Mouse (Mus musculus): ENCODE results near the gene Wnt4. TPM values are rescaled to one million over a fixed set of nuclear protein-coding genes. Genes with fewer than 3 reads are reported as not detected.

The Wnt4 gene
- polyA plus RNA-seq, 1 experiment from 2014 or later: 0.99 TPM

DNA sequence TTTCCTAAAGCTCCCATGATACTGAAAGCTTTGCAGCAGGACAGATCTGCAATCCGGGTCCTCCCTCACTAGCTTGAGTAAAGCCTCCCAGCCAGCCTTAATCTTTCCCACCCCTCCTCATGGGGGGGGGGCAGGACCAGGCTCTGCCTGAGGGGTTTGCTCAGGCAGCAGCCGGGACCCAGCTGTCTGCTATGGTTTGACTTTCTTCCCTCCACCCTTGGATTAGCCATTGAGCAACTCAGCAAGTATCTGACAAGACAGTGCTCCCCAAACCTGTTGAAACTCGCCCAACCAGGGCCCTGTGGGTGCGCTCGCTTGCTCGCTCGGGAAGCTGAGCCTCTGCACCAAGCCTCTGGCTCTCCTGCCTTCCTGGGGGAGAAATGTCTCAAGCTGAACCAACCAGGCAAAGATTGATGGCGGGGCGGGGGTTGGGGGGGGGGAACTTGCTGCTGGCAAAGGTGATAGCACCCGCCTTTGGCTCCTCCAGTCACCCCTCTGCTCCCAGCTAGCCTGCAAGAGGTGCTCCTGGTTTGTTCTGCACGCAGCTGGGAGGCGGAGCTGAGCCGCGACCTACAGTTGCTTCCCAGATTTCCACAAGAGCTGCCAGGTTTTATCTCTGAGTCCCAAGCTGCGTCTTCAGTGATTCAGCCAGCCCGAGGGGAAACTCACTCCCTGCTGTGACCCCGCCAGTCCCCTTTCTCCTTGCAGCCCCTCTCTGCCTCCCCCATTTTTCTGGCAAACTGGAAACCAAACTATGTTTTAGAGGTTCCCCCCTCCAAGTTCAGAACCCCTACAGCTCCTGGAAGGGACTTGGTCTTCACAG, 5.5 kb downstream of the Wnt4 start:
- no peaks in the 10 kb centered on the region for H3K36me3 ChIP-seq
- no peak overlapping the region for H3K4me3 ChIP-seq
- H3K27ac ChIP-seq (replicated peaks): no peak overlapping the region
- H3K4me1 ChIP-seq: peaks cover 44% of the 10 kb centered on the region
- DNase-seq (ENCODE audit: low spot score): no peak
- peaks cover 86% of the 10 kb centered on the region for H3K27me3 ChIP-seq (ENCODE audit: low read depth, poor library complexity, severe bottlenecking)
- 8% methylated on average over 17 of the region's 17 CpGs for WGBS
- H3K9me3 ChIP-seq (replicated peaks): no peaks in the 10 kb centered on the region

- no peak for DNase-seq (ENCODE audit: low spot score)
- Histone ChIP-seq H3K4me3 (no peak overlapping the region), H3K36me3 (no peaks in the 10 kb centered on the region), H3K27me3 (ENCODE audit: low read depth, poor library complexity, severe bottlenecking) (peaks cover 81% of the 10 kb centered on the region), H3K9me3 (replicated peaks) (no peaks in the 10 kb centered on the region), H3K27ac (replicated peaks) (no peak overlapping the region), H3K4me1 (peaks cover 39% of the 10 kb centered on the region)
- WGBS: 8% methylated on average over 4 of the region's 4 CpGs
These were observed 6.1 kb downstream of the Wnt4 start for GRCm38 (mm10) chr4:137283407-137283732.

GRCm38 (mm10) chr4:137285876-137286661, 8.8 kb downstream of the Wnt4 start:
- no peak overlapping the region for H3K4me3 ChIP-seq
- DNase-seq (ENCODE audit: low spot score): no peak
- H3K36me3 ChIP-seq: no peaks in the 10 kb centered on the region
- H3K27ac ChIP-seq (replicated peaks): peak overlapping the region; percentile 30; the same call in 1 of the 2 replicates
- H3K4me1 ChIP-seq: peaks cover 22% of the 10 kb centered on the region
- no peaks in the 10 kb centered on the region for H3K9me3 ChIP-seq (replicated peaks)
- 70% methylated on average over 15 of the region's 15 CpGs for WGBS
- H3K27me3 ChIP-seq (ENCODE audit: low read depth, poor library complexity, severe bottlenecking): peaks cover 54% of the 10 kb centered on the region

DNA sequence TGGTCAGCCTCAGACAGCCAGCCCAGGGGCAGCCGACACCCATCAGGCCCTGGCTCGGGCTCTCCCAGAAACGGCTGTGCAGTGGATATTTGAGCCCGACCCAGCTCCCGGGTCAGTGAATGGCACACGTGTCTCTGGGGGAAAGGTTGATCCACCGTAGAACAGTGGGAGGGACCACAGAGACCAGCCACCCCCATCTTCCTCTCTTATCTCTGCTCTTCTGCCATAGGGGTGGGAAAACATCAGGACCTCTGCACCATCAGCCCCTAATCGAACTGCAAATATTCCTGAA, 9.3 kb downstream of the Wnt4 start:
- Histone ChIP-seq H3K27ac (replicated peaks) (0 out of 2 replicates have a peak overlapping the region, but pooled peaks have one; percentile 30), H3K36me3 (no peaks in the 10 kb centered on the region), H3K9me3 (replicated peaks) (no peaks in the 10 kb centered on the region), H3K27me3 (ENCODE audit: low read depth, poor library complexity, severe bottlenecking) (peaks cover 48% of the 10 kb centered on the region), H3K4me3 (no peak overlapping the region), H3K4me1 (peaks cover 22% of the 10 kb centered on the region)
- WGBS: 59% methylated on average over 8 of the region's 8 CpGs
- no peak for DNase-seq (ENCODE audit: low spot score)

GRCm38 (mm10) chr4:137287206-137287605, 9.9 kb downstream of the Wnt4 start:
- no peak for DNase-seq (ENCODE audit: low spot score)

GRCm38 (mm10) chr4:137287818-137288217, 10.5 kb downstream of the Wnt4 start:
- peak; percentile 78 for DNase-seq (ENCODE audit: low spot score)
- Histone ChIP-seq H3K4me1 (peaks cover 16% of the 10 kb centered on the region), H3K27me3 (ENCODE audit: low read depth, poor library complexity, severe bottlenecking) (peaks cover 36% of the 10 kb centered on the region), H3K4me3 (no peak overlapping the region), H3K27ac (replicated peaks) (no peak overlapping the region), H3K36me3 (no peaks in the 10 kb centered on the region), H3K9me3 (replicated peaks) (no peaks in the 10 kb centered on the region)
- WGBS: 7% methylated on average over 4 of the region's 4 CpGs

More at GRCm38 (mm10) chr4:137287206-137287605, 9.9 kb downstream of the Wnt4 start:
- H3K9me3 ChIP-seq (replicated peaks): no peaks in the 10 kb centered on the region
- H3K27ac ChIP-seq (replicated peaks): no peak overlapping the region
- peaks cover 42% of the 10 kb centered on the region for H3K27me3 ChIP-seq (ENCODE audit: low read depth, poor library complexity, severe bottlenecking)
- no peak overlapping the region for H3K4me3 ChIP-seq
- 85% methylated on average over 13 of the region's 13 CpGs for WGBS
- H3K36me3 ChIP-seq: no peaks in the 10 kb centered on the region
- H3K4me1 ChIP-seq: peaks cover 22% of the 10 kb centered on the region

DNA sequence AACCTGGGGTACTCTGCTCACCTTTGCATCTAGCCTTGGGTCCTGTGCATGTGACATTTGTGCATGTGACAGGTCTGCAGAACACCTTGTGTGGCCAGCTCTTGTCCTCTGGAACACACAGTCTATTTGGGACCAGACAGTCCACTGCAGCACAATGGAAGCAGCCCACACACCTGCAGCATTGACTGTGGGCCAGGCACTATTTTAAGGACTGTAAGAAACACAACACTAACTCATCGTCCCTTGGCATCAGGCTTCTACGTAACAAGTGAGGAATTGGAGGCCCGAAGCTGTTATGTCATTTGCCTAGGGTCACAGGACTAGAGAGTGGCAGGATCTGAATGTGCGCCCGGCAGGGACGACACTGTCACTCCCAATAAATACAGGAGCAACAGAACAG, 12.4 kb downstream of the Wnt4 start:
- 93% methylated on average over 6 of the region's 6 CpGs for WGBS
- Histone ChIP-seq H3K4me3 (no peak overlapping the region), H3K27me3 (ENCODE audit: low read depth, poor library complexity, severe bottlenecking) (peaks cover 17% of the 10 kb centered on the region), H3K4me1 (peaks cover 16% of the 10 kb centered on the region), H3K27ac (replicated peaks) (no peak overlapping the region), H3K9me3 (replicated peaks) (no peaks in the 10 kb centered on the region), H3K36me3 (no peaks in the 10 kb centered on the region)
- DNase-seq (ENCODE audit: low spot score): no peak

- DNase-seq (ENCODE audit: low spot score): no peak
- Histone ChIP-seq H3K9me3 (replicated peaks) (no peaks in the 10 kb centered on the region), H3K36me3 (no peaks in the 10 kb centered on the region), H3K4me1 (peaks cover 16% of the 10 kb centered on the region), H3K27ac (replicated peaks) (no peak overlapping the region), H3K4me3 (no peak overlapping the region), H3K27me3 (ENCODE audit: low read depth, poor library complexity, severe bottlenecking) (peaks cover 14% of the 10 kb centered on the region)
- WGBS: 89% methylated on average over 3 of the region's 3 CpGs
These were observed 13.0 kb downstream of the Wnt4 start for GRCm38 (mm10) chr4:137290250-137290649.

GRCm38 (mm10) chr4:137292625-137293024, 15.3 kb downstream of the Wnt4 start:
- peaks cover 7% of the 10 kb centered on the region; the same call in 1 of the 2 replicates for H3K4me1 ChIP-seq
- no peak overlapping the region for H3K27ac ChIP-seq (replicated peaks)
- no peaks in the 10 kb centered on the region for H3K9me3 ChIP-seq (replicated peaks)
- no peaks in the 10 kb centered on the region for H3K27me3 ChIP-seq (ENCODE audit: low read depth, poor library complexity, severe bottlenecking)
- no peak for DNase-seq (ENCODE audit: low spot score)
- 88% methylated on average over 7 of the region's 7 CpGs for WGBS
- H3K36me3 ChIP-seq: 0 out of 2 replicates have a peak, but pooled peaks cover 3% of the 10 kb centered on the region
- H3K4me3 ChIP-seq: no peak overlapping the region

DNA sequence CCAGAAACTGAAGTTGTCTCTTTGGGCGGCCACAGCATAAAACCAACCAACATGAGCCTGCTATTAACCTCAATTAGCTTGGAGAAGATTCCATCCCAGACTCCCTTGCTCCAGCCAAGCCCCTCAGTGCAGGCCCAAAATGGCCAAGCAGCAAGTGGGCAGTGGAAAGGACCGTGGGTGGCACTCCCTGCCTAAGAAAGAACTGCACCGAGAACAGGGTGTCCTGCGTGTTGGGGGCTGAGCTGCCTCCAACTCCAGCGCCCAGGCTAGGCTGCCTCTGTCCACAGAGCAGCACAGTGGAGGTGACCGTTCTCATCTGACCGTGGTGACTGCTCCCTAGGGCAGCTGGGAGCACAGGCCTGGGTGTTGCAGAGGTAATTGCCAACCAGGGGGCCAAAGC, 16.7 kb downstream of the Wnt4 start:
- H3K27ac ChIP-seq (replicated peaks): no peak overlapping the region
- WGBS: 85% methylated on average over 7 of the region's 7 CpGs
- H3K4me3 ChIP-seq: no peak overlapping the region
- H3K4me1 ChIP-seq: peaks cover 7% of the 10 kb centered on the region; the same call in 1 of the 2 replicates
- H3K36me3 ChIP-seq: 0 out of 2 replicates have a peak, but pooled peaks cover 3% of the 10 kb centered on the region
- no peaks in the 10 kb centered on the region for H3K27me3 ChIP-seq (ENCODE audit: low read depth, poor library complexity, severe bottlenecking)
- H3K9me3 ChIP-seq (replicated peaks): no peaks in the 10 kb centered on the region
- no peak for DNase-seq (ENCODE audit: low spot score)

DNA sequence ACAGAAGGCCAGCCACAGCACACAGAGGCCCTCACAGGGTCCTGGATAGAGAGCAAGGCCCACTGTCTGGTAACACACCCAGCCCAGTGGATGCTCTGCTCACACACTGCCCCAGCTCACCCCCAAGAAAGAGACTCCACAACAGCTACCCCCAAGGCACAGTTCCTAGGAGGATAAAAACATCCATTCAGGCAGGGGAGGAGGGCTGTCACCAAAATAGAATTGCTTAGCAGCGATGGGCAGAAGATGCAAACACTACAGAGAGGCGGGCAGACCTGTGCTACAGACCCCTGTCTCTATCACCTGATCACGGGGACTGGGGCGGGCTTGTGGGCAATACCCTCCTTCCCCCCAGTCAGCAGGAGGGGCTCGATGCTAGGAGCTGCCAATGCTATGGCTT, 17.2 kb downstream of the Wnt4 start:
- H3K4me3 ChIP-seq: no peak overlapping the region
- peaks cover 7% of the 10 kb centered on the region; the same call in 1 of the 2 replicates for H3K4me1 ChIP-seq
- no peaks in the 10 kb centered on the region for H3K27me3 ChIP-seq (ENCODE audit: low read depth, poor library complexity, severe bottlenecking)
- H3K27ac ChIP-seq (replicated peaks): no peak overlapping the region
- WGBS: 73% methylated on average over 5 of the region's 5 CpGs
- DNase-seq (ENCODE audit: low spot score): no peak
- H3K36me3 ChIP-seq: 0 out of 2 replicates have a peak, but pooled peaks cover 3% of the 10 kb centered on the region
- H3K9me3 ChIP-seq (replicated peaks): no peaks in the 10 kb centered on the region

DNA sequence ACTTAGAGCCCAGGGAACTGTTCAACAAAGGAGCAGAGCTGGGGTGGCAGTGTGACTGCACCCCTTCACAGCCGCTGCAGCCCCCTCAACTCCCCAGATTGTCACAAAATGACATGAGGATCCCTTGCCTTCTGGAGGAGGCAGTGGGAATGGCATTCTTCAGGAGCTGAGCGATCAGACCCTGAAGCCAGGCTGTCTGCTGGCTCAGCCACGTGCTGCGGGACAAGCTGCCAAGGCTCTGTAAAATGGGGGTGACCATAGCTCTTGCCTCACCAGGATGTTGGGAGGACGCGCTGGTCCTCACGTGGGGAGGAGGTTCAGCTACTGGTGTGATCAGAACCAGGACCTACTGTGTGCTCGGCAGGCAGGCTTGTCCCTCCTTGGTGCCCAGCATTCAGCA, 17.7 kb downstream of the Wnt4 start:
- Histone ChIP-seq H3K9me3 (replicated peaks) (no peaks in the 10 kb centered on the region), H3K4me1 (peaks cover 7% of the 10 kb centered on the region; the same call in 1 of the 2 replicates), H3K27ac (replicated peaks) (no peak overlapping the region), H3K36me3 (0 out of 2 replicates have a peak, but pooled peaks cover 3% of the 10 kb centered on the region), H3K4me3 (no peak overlapping the region), H3K27me3 (ENCODE audit: low read depth, poor library complexity, severe bottlenecking) (no peaks in the 10 kb centered on the region)
- 88% methylated on average over 8 of the region's 8 CpGs for whole genome bisulfite sequencing
- no peak for DNase-seq (ENCODE audit: low spot score)

GRCm38 (mm10) chr4:137297611-137298010, 20.3 kb downstream of the Wnt4 start:
- Histone ChIP-seq H3K27ac (replicated peaks) (no peak overlapping the region), H3K9me3 (replicated peaks) (no peaks in the 10 kb centered on the region), H3K4me1 (peaks cover 22% of the 10 kb centered on the region), H3K36me3 (0 out of 2 replicates have a peak, but pooled peaks cover 3% of the 10 kb centered on the region), H3K4me3 (no peak overlapping the region), H3K27me3 (ENCODE audit: low read depth, poor library complexity, severe bottlenecking) (no peaks in the 10 kb centered on the region)
- no peak for DNase-seq (ENCODE audit: low spot score)
- 91% methylated on average over 4 of the region's 4 CpGs for whole genome bisulfite sequencing

Measured in midbrain, embryonic 10.5 days (tissue).